Mouse (Mus musculus): ENCODE results near the gene Nanos1.

- no peak for TF ChIP-seq POLR2A (IDR thresholded peaks at IDR 0.05; ENCODE audit: low read depth, low read length)
- TF ChIP-seq CTCF (IDR thresholded peaks at IDR 0.05; ENCODE audit: extremely low read depth, insufficient read length, insufficient replicate concordance, low read depth, low read length), result no peak
Observed at GRCm38 (mm10) chr19:60797415-60797814, 41.6 kb downstream of the Nanos1 start.

All from small intestine, adult 2 months (tissue).